Mouse (Mus musculus) liver, embryonic 14.5 days (tissue): ENCODE data around the gene Ephb1. TPM values are rescaled to one million over a fixed set of nuclear protein-coding genes. Genes with fewer than 3 reads are reported as not detected.

Source experiments
- ATAC-seq: fragments of 200-750 bp; cut with Nextera tagmentation; 2 replicates; pipeline ENCODE4 v1.8.0; 2017; ENCODE audit warnings: moderate number of reproducible peaks, mild to moderate bottlenecking, moderate library complexity; ENCODE audit not compliant: insufficient read depth
- DNase-seq, 3 experiments: peaks; one replicate each; pipeline ENCODE4 v3.0.0-alpha.2; 2012 to 2013; ENCODE audit warnings: low read depth in 3 of 3, low spot score in 3 of 3
- H3K27ac ChIP-seq: fragments of 300-500 bp; sonication (generic); 2 replicates; pipeline ENCODE4 v1.5.1; 2014; ENCODE audit warnings: moderate library complexity, mild to moderate bottlenecking, control low read depth, inconsistent platforms
- H3K27me3 ChIP-seq: fragments of 300-500 bp; sonication (generic); 2 replicates; pipeline ENCODE4 v1.6.1; 2014; ENCODE audit warnings: mild to moderate bottlenecking, low read length, moderate library complexity; ENCODE audit not compliant: control insufficient read depth, insufficient read depth
- H3K36me3 ChIP-seq: fragments of 300-500 bp; sonication (generic); replicated peaks from 2 replicates; pipeline ENCODE4 v1.6.1; 2014; ENCODE audit warnings: low read depth; ENCODE audit not compliant: control insufficient read depth, insufficient read depth
- H3K4me1 ChIP-seq, 2 experiments: fragments of 200-500 bp in 1 of 2; fragments of 300-500 bp in 1 of 2; sonication (generic) in 1 of 2; replicated peaks; 2 replicates each; pipeline ENCODE4 v1.6.1; 2012 to 2014; ENCODE audit warnings: antibody characterized with exemption in 1 of 2, inconsistent platforms in 1 of 2, low read length in 1 of 2; ENCODE audit not compliant: control insufficient read depth in 2 of 2, insufficient read depth in 2 of 2
- H3K4me2 ChIP-seq: fragments of 300-500 bp; sonication (generic); 2 replicates; pipeline ENCODE4 v1.6.1; 2014; ENCODE audit warnings: low read depth, mild to moderate bottlenecking, control low read depth, moderate library complexity
- H3K4me3 ChIP-seq, 2 experiments: fragments of 200-500 bp in 1 of 2; fragments of 300-500 bp in 1 of 2; sonication (generic) in 1 of 2; 2 replicates each; pipeline ENCODE4 v1.5.1; 2012 to 2014; ENCODE audit warnings: low read depth in 2 of 2, low read length in 2 of 2, mild to moderate bottlenecking in 2 of 2, control low read depth in 1 of 2, inconsistent platforms in 1 of 2, moderate library complexity in 1 of 2; ENCODE audit not compliant: insufficient read depth in 1 of 2
- H3K9ac ChIP-seq: fragments of 300-500 bp; sonication (generic); replicated peaks from 2 replicates; pipeline ENCODE4 v1.6.1; 2014; ENCODE audit warnings: mild to moderate bottlenecking, control low read depth, moderate library complexity
- H3K9me3 ChIP-seq: fragments of 300-500 bp; sonication (generic); 2 replicates; pipeline ENCODE4 v1.6.1; 2016; ENCODE audit warnings: low read length, mixed read lengths; ENCODE audit not compliant: control insufficient read depth
- CTCF ChIP-seq: IDR thresholded peaks from 2 replicates; pipeline ENCODE4 v1.5.1; 2016; ENCODE audit warnings: antibody characterized with exemption, low read depth, control low read depth
- EP300 ChIP-seq: IDR thresholded peaks from 2 replicates; pipeline ENCODE4 v1.6.1; 2016; ENCODE audit warnings: antibody characterized with exemption, low read depth
- WGBS: fragments of 180-500 bp; shearing (Covaris S2); extraction: QIAGEN DNeasy Blood & Tissue Kit; methylation state at CpG from one replicate; pipeline ENCODE4 v1.1.7; 2014; ENCODE audit not compliant: insufficient replicate concordance; 5-methylcytosine and 5-hydroxymethylcytosine counted together
- polyA plus RNA-seq, 2 experiments: library from polyadenylated mRNA; depleted of rRNA in 1 of 2; stranded (reverse) in 1 of 2; unstranded in 1 of 2; fragments of >200 nt; fragmentation: Nextera tagmentation in 1 of 2; extraction: Ambion mirVana in 1 of 2; gene quantifications; 2 replicates each; pipeline versions ENCODE4 v1.2.1 to v1.2.3; 2012 to 2014

Ephb1 gene
- polyA plus RNA-seq, 2 experiments, result 0.25 to 0.29 TPM

DNA sequence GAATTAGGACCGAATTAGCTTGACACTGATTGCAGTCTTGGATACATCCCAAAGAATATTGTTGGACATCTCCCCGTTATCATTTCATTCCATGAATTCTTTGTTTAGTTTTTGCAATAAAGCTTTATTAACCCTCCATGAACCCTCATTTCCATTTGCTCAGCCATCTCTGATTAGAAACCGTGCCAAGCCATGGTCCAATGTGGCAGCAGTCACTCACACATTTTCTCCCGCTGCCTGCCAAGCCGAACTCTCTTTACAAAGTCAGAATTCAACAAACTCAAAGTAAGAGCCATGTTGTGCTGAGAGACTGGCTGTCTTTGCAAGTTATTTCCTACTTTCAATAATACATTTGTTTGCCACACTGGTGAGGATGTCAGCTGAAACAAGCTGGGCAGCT lies 84.0 kb downstream of the Ephb1 start:
- H3K9ac ChIP-seq, result no peak overlapping the region
- peaks cover 3% of the 10 kb centered on the region; the same call in 1 of the 2 replicates for H3K27me3 ChIP-seq
- no peak for TF ChIP-seq CTCF
- no peak for TF ChIP-seq EP300
- H3K9me3 ChIP-seq, result no peaks in the 10 kb centered on the region
- H3K4me1 ChIP-seq, result no peaks in the 10 kb centered on the region
- no peak overlapping the region for H3K27ac ChIP-seq
- no peak overlapping the region for H3K4me2 ChIP-seq
- no peak overlapping the region for H3K4me3 ChIP-seq
- H3K36me3 ChIP-seq, result no peaks in the 10 kb centered on the region
- 55% methylated on average over 5 of the region's 5 CpGs for WGBS
- no peak for DNase-seq
- no peak for ATAC-seq

GRCm38 (mm10) chr9:102267311-102268027 lies 87.0 kb downstream of the Ephb1 start:
- Histone ChIP-seq H3K4me1 (no peaks in the 10 kb centered on the region), H3K9me3 (no peaks in the 10 kb centered on the region), H3K36me3 (no peaks in the 10 kb centered on the region), H3K4me2 (no peak overlapping the region), H3K9ac (no peak overlapping the region), H3K27ac (no peak overlapping the region), H3K4me3 (no peak overlapping the region), H3K27me3 (peaks cover 3% of the 10 kb centered on the region; the same call in 1 of the 2 replicates)
- no peak for ATAC-seq
- TF ChIP-seq EP300 (no peak), CTCF (no peak)
- no peak for DNase-seq
- 2% methylated on average over 18 of the region's 18 CpGs for WGBS

DNA sequence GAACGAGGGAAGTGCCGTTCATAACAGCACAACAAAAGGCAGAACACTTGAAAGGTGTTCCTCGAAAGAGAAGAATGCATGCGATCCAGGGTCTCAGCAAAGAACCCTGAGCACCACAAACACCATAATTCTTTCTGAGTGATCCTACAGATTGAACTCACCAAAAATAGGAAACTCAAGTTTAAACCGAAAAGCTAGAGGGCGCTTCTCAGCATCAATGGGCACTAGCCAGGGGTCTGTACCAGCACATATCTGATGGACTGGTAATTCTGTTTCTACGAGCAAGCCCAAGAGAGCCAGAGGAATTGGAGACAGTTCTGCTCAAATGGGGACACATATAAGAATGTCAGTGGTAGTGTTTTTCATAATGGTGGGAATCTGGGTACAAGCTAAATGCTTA lies 90.7 kb downstream of the Ephb1 start:
- H3K4me2 ChIP-seq, result no peak overlapping the region
- H3K36me3 ChIP-seq, result no peaks in the 10 kb centered on the region
- DNase-seq (no peak), ATAC-seq (no peak)
- no peak overlapping the region for H3K4me3 ChIP-seq
- WGBS, result 40% methylated on average over 7 of the region's 7 CpGs
- H3K27ac ChIP-seq, result no peak overlapping the region
- H3K9ac ChIP-seq, result no peak overlapping the region
- H3K9me3 ChIP-seq, result no peaks in the 10 kb centered on the region
- no peaks in the 10 kb centered on the region for H3K4me1 ChIP-seq
- TF ChIP-seq CTCF (no peak), EP300 (no peak)
- peaks cover 3% of the 10 kb centered on the region; the same call in 1 of the 2 replicates for H3K27me3 ChIP-seq

DNA sequence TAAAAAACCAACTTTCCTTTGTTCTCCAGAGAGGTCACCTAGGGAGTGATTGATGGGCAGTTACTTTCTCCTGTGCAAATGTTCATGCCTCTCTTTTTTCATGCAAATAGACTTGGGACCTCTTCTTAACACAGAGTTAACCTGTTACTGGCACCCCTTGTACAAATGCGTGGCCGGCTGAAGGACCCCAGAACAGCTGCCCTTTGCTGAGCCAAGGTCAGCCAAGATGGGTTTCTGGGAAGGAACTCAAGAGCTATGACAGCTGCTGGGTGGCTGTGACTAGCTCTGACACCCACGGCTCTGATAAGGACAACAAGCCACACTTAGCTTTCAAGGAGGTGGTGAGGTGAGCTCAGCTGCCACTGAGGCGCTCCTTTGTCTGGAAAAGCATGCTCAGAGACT lies 92.4 kb downstream of the Ephb1 start:
- ATAC-seq, result no peak
- Histone ChIP-seq H3K4me3 (no peak overlapping the region), H3K27me3 (peaks cover under 1% of the 10 kb centered on the region; the same call in 1 of the 2 replicates), H3K4me1 (no peaks in the 10 kb centered on the region), H3K9ac (no peak overlapping the region), H3K36me3 (no peaks in the 10 kb centered on the region), H3K27ac (no peak overlapping the region), H3K4me2 (no peak overlapping the region), H3K9me3 (no peaks in the 10 kb centered on the region)
- WGBS, result 19% methylated on average over 4 of the region's 4 CpGs
- no peak for DNase-seq
- TF ChIP-seq EP300 (no peak), CTCF (no peak)

DNA sequence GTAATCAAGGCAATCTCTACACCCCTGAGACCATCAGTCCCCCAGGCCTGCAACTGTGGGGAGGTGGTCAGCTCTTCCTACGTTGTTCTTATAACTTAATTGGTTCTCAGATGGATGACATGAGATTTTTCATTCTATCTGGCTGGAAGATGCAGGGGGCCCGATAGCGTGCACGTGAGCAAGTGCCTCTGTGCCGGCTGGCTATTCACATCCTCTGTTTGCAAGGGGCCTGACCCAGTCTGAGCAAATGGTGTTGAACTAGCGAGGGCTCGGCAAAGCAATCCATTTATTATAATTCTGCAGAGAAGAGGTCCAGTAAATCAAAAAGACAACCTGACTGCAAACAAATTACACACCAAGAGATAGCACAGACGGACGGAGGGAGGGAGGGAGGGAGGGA lies 93.0 kb downstream of the Ephb1 start:
- Histone ChIP-seq H3K27me3 (no peaks in the 10 kb centered on the region), H3K4me1 (no peaks in the 10 kb centered on the region), H3K4me2 (no peak overlapping the region), H3K36me3 (no peaks in the 10 kb centered on the region), H3K9me3 (no peaks in the 10 kb centered on the region), H3K4me3 (no peak overlapping the region), H3K27ac (no peak overlapping the region), H3K9ac (no peak overlapping the region)
- ATAC-seq (no peak), DNase-seq (no peak)
- TF ChIP-seq CTCF (no peak), EP300 (no peak)
- WGBS, result 27% methylated on average over 9 of the region's 9 CpGs
